Mouse (Mus musculus) small intestine, adult 2 months (tissue): Measurements from ENCODE around the gene Negr1.

Experiments
- CTCF ChIP-seq: fragments of 200-500 bp; IDR thresholded peaks from 2 replicates; pipeline ENCODE4 v1.5.1; 2012; ENCODE audit warnings: low read depth, mild to moderate bottlenecking, control low read depth, inconsistent platforms, low read length, moderate library complexity, mixed read lengths; ENCODE audit not compliant: insufficient replicate concordance, insufficient read length; ENCODE audit errors: extremely low read depth
- POLR2A ChIP-seq: fragments of 200-500 bp; IDR thresholded peaks from 2 replicates; pipeline ENCODE4 v1.6.1; 2012; ENCODE audit warnings: low read depth, mild to moderate bottlenecking, control low read depth, inconsistent platforms, low read length, moderate library complexity

DNA sequence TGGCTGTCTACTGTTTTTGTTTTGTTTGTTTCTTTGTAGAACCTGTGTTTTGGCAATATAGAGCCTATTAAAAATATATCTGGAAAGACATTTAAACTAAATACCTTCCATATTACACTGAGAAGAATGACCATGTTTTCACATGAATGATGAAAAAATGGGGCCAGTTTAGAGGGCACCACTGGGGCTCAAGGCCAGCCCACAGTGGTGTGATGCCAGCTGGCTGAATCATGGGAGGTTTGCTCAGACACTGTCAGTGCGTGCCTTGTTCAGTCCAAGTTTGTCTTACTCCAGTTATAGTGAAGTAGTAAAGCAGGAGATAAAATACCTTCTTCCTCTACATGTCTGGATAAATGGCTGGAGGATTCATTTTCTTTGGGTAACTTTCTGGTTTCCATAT, 181.7 kb downstream of the Negr1 start:
- TF ChIP-seq CTCF: no peak
- no peak for TF ChIP-seq POLR2A
